Mouse (Mus musculus) intestine, embryonic 14.5 days (tissue): ENCODE results near the gene Il27. TPM values are rescaled to one million over a fixed set of nuclear protein-coding genes. Genes with fewer than 3 reads are reported as not detected.

ENCODE experiments used
- ATAC-seq: fragments of 200-750 bp; cut with Nextera tagmentation; replicated peaks from 2 replicates; pipeline ENCODE4 v1.8.0; 2017; ENCODE audit warnings: low read depth, moderate number of reproducible peaks, moderate TSS enrichment, moderate library complexity; ENCODE audit not compliant: low FRiP score, low TSS enrichment
- DNase-seq: peaks from one replicate; pipeline ENCODE4 v3.0.0-alpha.2; 2018; ENCODE audit warnings: low spot score
- H3K27ac ChIP-seq: fragments of 300-500 bp; sonication (generic); 2 replicates; pipeline ENCODE4 v1.5.1; 2014; ENCODE audit warnings: low read depth, mild to moderate bottlenecking, control low read depth
- H3K27me3 ChIP-seq: fragments of 300-500 bp; sonication (generic); replicated peaks from 2 replicates; pipeline ENCODE4 v1.6.1; 2014; ENCODE audit warnings: low read length, control low read depth; ENCODE audit not compliant: control insufficient read depth, insufficient read depth
- H3K36me3 ChIP-seq: fragments of 300-500 bp; sonication (generic); 2 replicates; pipeline ENCODE4 v1.6.1; 2014; ENCODE audit warnings: low read length, control low read depth; ENCODE audit not compliant: control insufficient read depth, insufficient read depth
- H3K4me1 ChIP-seq: fragments of 300-500 bp; sonication (generic); replicated peaks from 2 replicates; pipeline ENCODE4 v1.6.1; 2014; ENCODE audit warnings: low read length, control low read depth, mixed read lengths; ENCODE audit not compliant: control insufficient read depth, insufficient read depth
- H3K4me2 ChIP-seq: fragments of 300-500 bp; sonication (generic); 2 replicates; pipeline ENCODE4 v1.6.1; 2014; ENCODE audit warnings: low read length
- H3K4me3 ChIP-seq: fragments of 300-500 bp; sonication (generic); 2 replicates; pipeline ENCODE4 v1.5.1; 2014; ENCODE audit warnings: low read depth, low read length, control low read depth, mixed read lengths
- H3K9ac ChIP-seq: fragments of 300-500 bp; sonication (generic); 2 replicates; pipeline ENCODE4 v1.6.1; 2014; ENCODE audit warnings: mild to moderate bottlenecking, low read length
- H3K9me3 ChIP-seq: fragments of 300-500 bp; sonication (generic); 2 replicates; pipeline ENCODE4 v1.6.1; 2016; ENCODE audit warnings: low read length, control low read depth; ENCODE audit not compliant: control insufficient read depth
- WGBS: fragments of 180-500 bp; shearing (Covaris S2); extraction: QIAGEN DNeasy Blood & Tissue Kit; methylation state at CpG from one replicate; pipeline ENCODE4 v1.1.7; 2014; 5-methylcytosine and 5-hydroxymethylcytosine counted together
- polyA plus RNA-seq: library from polyadenylated mRNA; unstranded; fragments of >200 nt; fragmentation: Nextera tagmentation; extraction: Ambion mirVana; gene quantifications from 2 replicates; pipeline ENCODE4 v1.2.1, GENCODE M21; 2014

Gene Il27
- polyA plus RNA-seq, 1 experiment from 2014 or later: not detected

- Histone ChIP-seq H3K4me1 (no peaks in the 10 kb centered on the region), H3K36me3 (no peaks in the 10 kb centered on the region), H3K4me2 (no peak overlapping the region), H3K27me3 (no peaks in the 10 kb centered on the region), H3K27ac (no peak overlapping the region), H3K9ac (no peak overlapping the region), H3K4me3 (no peak overlapping the region), H3K9me3 (no peaks in the 10 kb centered on the region)
- no peak for ATAC-seq
- 74% methylated on average over 5 of the region's 5 CpGs for WGBS
- no peak for DNase-seq
These were observed 1.1 kb upstream of the Il27 start for GRCm38 (mm10) chr7:126595890-126596289.

GRCm38 (mm10) chr7:126587779-126588178 lies 7.0 kb downstream of the Il27 start:
- WGBS: 10% methylated on average over 13 of the region's 16 CpGs
- H3K4me3 ChIP-seq: no peak overlapping the region
- H3K27ac ChIP-seq: no peak overlapping the region
- H3K9me3 ChIP-seq: no peaks in the 10 kb centered on the region
- no peaks in the 10 kb centered on the region for H3K36me3 ChIP-seq
- peak overlapping the region; percentile 34 for H3K4me2 ChIP-seq
- H3K4me1 ChIP-seq: peaks cover 3% of the 10 kb centered on the region; the same call in 1 of the 2 replicates
- peak; percentile 73 for DNase-seq
- H3K9ac ChIP-seq: 0 out of 2 replicates have a peak overlapping the region, but pooled peaks have one; percentile 0
- H3K27me3 ChIP-seq: no peaks in the 10 kb centered on the region
- ATAC-seq: no peak

- Histone ChIP-seq H3K9ac (no peak overlapping the region), H3K4me2 (no peak overlapping the region), H3K36me3 (no peaks in the 10 kb centered on the region), H3K27ac (no peak overlapping the region), H3K4me1 (peaks cover 3% of the 10 kb centered on the region; the same call in 1 of the 2 replicates), H3K9me3 (no peaks in the 10 kb centered on the region), H3K27me3 (no peaks in the 10 kb centered on the region), H3K4me3 (no peak overlapping the region)
- ATAC-seq (no peak), DNase-seq (no peak)
- 59% methylated on average over 8 of the region's 8 CpGs for WGBS
These were observed 7.9 kb downstream of the Il27 start for GRCm38 (mm10) chr7:126586839-126587238.

- 69% methylated on average over 6 of the region's 6 CpGs for whole genome bisulfite sequencing
- H3K4me1 ChIP-seq: peaks cover 3% of the 10 kb centered on the region; the same call in 1 of the 2 replicates
- H3K27ac ChIP-seq: no peak within 1 kb of the TSS
- no peaks in the 10 kb centered on the region for H3K9me3 ChIP-seq
- ATAC-seq: no peak
- no peaks in the 10 kb centered on the region for H3K27me3 ChIP-seq
- H3K4me3 ChIP-seq: no peak within 1 kb of the TSS
- DNase-seq: no peak
- no peak within 1 kb of the TSS for H3K9ac ChIP-seq
- no peaks in the 10 kb centered on the region for H3K36me3 ChIP-seq
- H3K4me2 ChIP-seq: no peak within 1 kb of the TSS
These were observed 9.0 kb downstream of the Il27 start, which contains the start of gene Cln3 for GRCm38 (mm10) chr7:126585717-126586116. Cln3 (minus strand) TSS chr7:126585817.

GRCm38 (mm10) chr7:126584506-126584977 lies 10.2 kb downstream of the Il27 start, which contains the start of gene Apobr:
Apobr (plus strand) TSS chr7:126584942.
- WGBS: 72% methylated on average over 8 of the region's 8 CpGs
- Histone ChIP-seq H3K9ac (peak within 1 kb of the TSS; percentile 49; the same call in 1 of the 2 replicates), H3K4me1 (peaks cover 3% of the 10 kb centered on the region; the same call in 1 of the 2 replicates), H3K36me3 (no peaks in the 10 kb centered on the region), H3K9me3 (no peaks in the 10 kb centered on the region), H3K4me2 (peak within 1 kb of the TSS; percentile 63), H3K4me3 (peak within 1 kb of the TSS; percentile 61), H3K27ac (no peak within 1 kb of the TSS), H3K27me3 (no peaks in the 10 kb centered on the region)
- no peak for ATAC-seq
- no peak for DNase-seq

- no peaks in the 10 kb centered on the region for H3K27me3 ChIP-seq
- H3K9ac ChIP-seq: peak overlapping the region; percentile 49
- peak overlapping the region; percentile 86; the same call in 1 of the 2 replicates for H3K27ac ChIP-seq
- no peaks in the 10 kb centered on the region for H3K36me3 ChIP-seq
- H3K4me2 ChIP-seq: peak overlapping the region; percentile 63
- H3K9me3 ChIP-seq: no peaks in the 10 kb centered on the region
- H3K4me1 ChIP-seq: peaks cover 3% of the 10 kb centered on the region; the same call in 1 of the 2 replicates
- 48% methylated on average over 6 of the region's 6 CpGs for WGBS
- ATAC-seq (no peak), DNase-seq (no peak)
- H3K4me3 ChIP-seq: peak overlapping the region; percentile 61
These were observed 11.0 kb downstream of the Il27 start for GRCm38 (mm10) chr7:126583761-126584160.

- H3K27me3 ChIP-seq: no peaks in the 10 kb centered on the region
- WGBS: 2% methylated on average over 22 of the region's 22 CpGs
- H3K27ac ChIP-seq: peak overlapping the region; percentile 86
- H3K36me3 ChIP-seq: no peaks in the 10 kb centered on the region
- H3K9ac ChIP-seq: peak overlapping the region; percentile 49
- H3K9me3 ChIP-seq: no peaks in the 10 kb centered on the region
- peak overlapping the region; percentile 61 for H3K4me3 ChIP-seq
- peak overlapping the region; percentile 63 for H3K4me2 ChIP-seq
- peaks cover 3% of the 10 kb centered on the region; the same call in 1 of the 2 replicates for H3K4me1 ChIP-seq
- DNase-seq (peak; percentile 95), ATAC-seq (peak; percentile 90)
These were observed 11.5 kb downstream of the Il27 start for GRCm38 (mm10) chr7:126583251-126583709.

- Histone ChIP-seq H3K36me3 (peaks cover under 1% of the 10 kb centered on the region; the same call in 1 of the 2 replicates), H3K4me3 (peak overlapping the region; percentile 61), H3K9me3 (no peaks in the 10 kb centered on the region), H3K27me3 (no peaks in the 10 kb centered on the region), H3K27ac (no peak overlapping the region), H3K9ac (peak overlapping the region; percentile 49), H3K4me2 (peak overlapping the region; percentile 63), H3K4me1 (peaks cover 3% of the 10 kb centered on the region; the same call in 1 of the 2 replicates)
- no peak for DNase-seq
- ATAC-seq: peak; percentile 73
- WGBS: 1% methylated on average over 20 of the region's 20 CpGs
These were observed 12.0 kb downstream of the Il27 start for GRCm38 (mm10) chr7:126582759-126583158.

- ATAC-seq: no peak
- Histone ChIP-seq H3K4me1 (peaks cover 3% of the 10 kb centered on the region; the same call in 1 of the 2 replicates), H3K9me3 (no peaks in the 10 kb centered on the region), H3K4me2 (no peak overlapping the region), H3K9ac (no peak overlapping the region), H3K27me3 (no peaks in the 10 kb centered on the region), H3K27ac (no peak overlapping the region), H3K4me3 (no peak overlapping the region), H3K36me3 (peaks cover 8% of the 10 kb centered on the region; the same call in 1 of the 2 replicates)
- DNase-seq: no peak
- 85% methylated on average over 6 of the region's 6 CpGs for WGBS
These were observed 13.1 kb downstream of the Il27 start for GRCm38 (mm10) chr7:126581661-126582060.
